Mouse (Mus musculus) cerebellum, adult 2 months (tissue): ENCODE measurements around the gene Lhx5.

Experiments used
- CTCF ChIP-seq: fragments of 200-500 bp; IDR thresholded peaks from 2 replicates; pipeline ENCODE4 v1.5.1; 2011; ENCODE audit warnings: low read depth, mild to moderate bottlenecking, control low read depth, low read length, moderate library complexity, borderline replicate concordance; ENCODE audit not compliant: insufficient read depth
- POLR2A ChIP-seq: fragments of 200-500 bp; IDR thresholded peaks from 2 replicates; pipeline ENCODE4 v1.6.1; 2011; ENCODE audit warnings: low read length, control low read depth, borderline replicate concordance; ENCODE audit not compliant: insufficient read depth

GRCm38 (mm10) chr5:120420106-120420505 is 11.4 kb upstream of the Lhx5 start:
- TF ChIP-seq CTCF (no peak), POLR2A (no peak)
